Mouse (Mus musculus) activated CD4-positive, CD25-positive, alpha-beta regulatory T cell, adult 4 months (primary cell): Measurements from ENCODE around the gene Lca5l. TPM values are rescaled to one million over a fixed set of nuclear protein-coding genes. Genes with fewer than 3 reads are reported as not detected.
A peak's percentile ranks its signal among the peaks of the same experiment; 100 is the strongest.

ENCODE experiments used
- ATAC-seq: one replicate; pipeline ENCODE4 v1.8.0; 2017
- polyA plus RNA-seq, 2 experiments: library from polyadenylated mRNA; unstranded; fragments of 100-300 nt; shearing (Covaris generic); gene quantifications; one replicate each; pipeline ENCODE4 v1.2.1; 2017

Gene Lca5l
- under 1 TPM in 1 of 2 experiments, not detected in 1; 0.13 TPM for polyA plus RNA-seq

DNA sequence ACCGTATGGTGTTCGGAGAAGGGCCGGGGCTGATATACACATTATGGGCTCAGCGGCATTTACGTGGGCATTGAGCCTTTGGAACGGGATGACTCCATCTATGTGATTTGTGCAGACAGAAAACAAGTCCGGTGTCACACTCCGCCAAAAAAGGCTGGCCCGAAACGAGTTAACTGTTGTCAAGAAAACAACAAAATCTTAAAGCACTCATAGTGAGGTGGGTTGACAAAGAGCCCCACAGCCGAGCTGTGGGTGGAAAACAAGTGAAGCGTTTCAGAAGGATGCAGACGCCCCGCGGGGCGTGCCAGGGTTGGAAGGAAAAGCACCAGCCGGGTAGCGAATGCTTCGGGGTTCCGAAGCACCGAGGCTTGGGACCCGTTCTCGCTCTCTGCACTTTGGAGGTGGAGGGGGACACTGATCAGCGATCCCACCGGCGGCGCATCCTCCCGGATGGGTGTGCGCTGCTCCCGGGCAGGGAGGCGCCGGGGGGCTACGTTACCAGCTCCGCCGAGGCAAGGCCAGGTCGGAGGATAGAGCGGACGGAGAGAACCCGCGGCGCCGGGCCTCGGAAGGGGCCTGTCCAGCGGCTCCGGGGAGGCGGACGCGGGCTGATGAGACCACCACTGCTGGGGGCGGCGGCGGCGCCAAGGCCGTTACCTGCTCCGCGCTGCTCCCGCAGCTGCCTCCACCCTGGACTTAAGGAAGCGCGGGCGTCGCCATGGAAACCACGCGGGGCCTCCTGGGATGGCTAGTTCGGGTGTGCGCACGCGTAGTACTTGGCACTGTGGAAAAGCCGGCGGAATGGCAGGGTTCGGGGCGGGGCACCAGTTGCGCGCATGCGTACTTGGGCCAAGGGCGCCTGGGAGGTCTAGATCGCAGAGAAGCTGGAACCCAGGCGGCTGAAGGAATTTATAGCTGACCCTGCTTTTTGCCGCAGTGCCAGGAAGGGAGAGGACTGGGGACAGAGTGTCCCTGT lies at the start of gene Lca5l:
TSS of gene Lca5l (minus strand) at position 741 of the 976 bp plus-strand sequence.
- ATAC-seq = peak; percentile 90

DNA sequence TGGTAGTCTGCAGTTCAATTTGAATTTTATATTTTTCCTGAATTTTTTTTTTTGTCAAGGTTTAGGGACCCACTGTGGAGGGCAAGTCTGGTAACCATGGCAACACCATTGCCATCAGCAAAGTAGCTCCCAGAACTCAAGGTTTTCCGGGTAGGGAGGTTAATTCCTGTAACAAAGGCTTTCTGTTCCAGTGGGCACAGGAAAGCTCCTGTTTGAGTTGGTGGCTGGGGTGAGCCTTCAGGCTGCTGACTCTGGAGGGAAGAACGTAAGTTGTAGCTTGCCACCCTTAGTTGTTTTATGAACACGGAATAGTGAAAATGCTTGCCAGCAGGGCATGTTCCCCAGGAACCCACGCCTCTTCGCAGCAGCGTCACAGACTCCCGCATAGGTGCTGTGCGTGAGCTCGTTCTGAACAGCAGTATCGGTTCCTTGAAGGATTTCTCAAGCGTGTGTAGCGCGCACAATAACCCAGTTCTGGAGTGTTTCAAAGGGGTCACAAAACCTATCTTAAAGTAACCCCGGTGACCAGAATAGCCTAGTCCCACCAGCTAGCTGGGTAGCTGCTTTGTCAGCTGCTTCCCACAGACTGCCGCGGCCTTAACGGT lies 43.4 kb upstream of the Lca5l start, which contains the start of gene B3galt5:
TSS of gene B3galt5 (plus strand) at position 436 of the 605 bp plus-strand sequence.
- ATAC-seq = no peak

DNA sequence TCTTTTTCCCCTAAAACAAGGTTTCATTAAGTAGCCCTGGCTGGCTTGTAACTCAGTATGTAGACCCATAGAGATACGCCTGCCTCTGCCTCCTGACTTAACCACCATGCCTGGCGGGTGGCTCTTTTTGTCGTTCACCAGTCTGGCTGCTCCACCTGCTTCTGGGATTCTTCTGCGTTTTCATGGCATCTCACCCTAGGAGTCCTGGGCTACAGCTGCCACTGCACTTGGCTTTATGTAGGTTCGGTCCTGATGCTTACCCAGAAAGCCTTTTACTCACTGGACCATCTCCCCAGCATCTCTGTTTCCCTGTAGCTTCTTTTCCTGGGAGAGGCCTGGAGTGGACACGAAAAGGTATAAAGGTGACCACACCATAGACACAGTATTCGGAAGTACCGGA lies 41.9 kb upstream of the Lca5l start:
- no peak for ATAC-seq

DNA sequence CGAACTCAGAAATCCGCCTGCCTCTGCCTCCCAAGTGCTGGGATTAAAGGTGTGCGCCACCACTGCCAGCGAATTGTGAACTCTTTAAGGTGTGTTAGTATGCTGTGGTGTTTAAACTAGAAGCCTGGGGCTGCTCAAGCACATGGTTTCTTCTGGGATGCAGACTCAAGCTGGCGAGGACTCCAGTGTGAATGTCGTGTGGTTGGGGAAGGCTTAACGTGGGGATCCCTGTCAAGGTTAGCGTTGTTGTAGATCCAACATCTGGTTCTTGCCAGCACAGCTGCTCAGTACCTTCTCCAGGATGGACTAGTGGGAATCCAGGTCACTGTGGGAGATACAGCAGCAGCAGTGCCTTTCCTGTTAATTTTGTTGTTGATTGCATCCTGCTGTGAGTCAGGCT lies 39.9 kb upstream of the Lca5l start:
- ATAC-seq = no peak

DNA sequence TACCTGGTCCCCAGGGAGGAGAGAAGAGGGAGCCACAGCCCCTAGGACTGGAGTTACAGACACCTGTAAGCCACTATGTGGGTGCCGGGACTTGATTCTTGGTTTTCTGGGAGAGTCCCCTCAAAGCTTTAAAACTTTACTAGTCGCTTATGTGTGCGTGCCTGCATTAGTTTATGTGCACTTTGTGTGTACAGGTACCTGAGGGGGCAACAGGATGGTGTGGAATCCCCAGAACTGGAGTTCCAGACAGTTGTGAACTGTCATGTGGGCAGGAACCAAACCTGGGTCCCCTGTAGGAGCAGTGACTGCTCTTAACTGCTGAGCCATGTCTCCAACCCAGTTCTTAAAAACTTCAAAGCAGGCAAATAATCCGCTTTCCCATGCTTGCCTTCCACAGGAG lies 39.2 kb upstream of the Lca5l start:
- no peak for ATAC-seq

DNA sequence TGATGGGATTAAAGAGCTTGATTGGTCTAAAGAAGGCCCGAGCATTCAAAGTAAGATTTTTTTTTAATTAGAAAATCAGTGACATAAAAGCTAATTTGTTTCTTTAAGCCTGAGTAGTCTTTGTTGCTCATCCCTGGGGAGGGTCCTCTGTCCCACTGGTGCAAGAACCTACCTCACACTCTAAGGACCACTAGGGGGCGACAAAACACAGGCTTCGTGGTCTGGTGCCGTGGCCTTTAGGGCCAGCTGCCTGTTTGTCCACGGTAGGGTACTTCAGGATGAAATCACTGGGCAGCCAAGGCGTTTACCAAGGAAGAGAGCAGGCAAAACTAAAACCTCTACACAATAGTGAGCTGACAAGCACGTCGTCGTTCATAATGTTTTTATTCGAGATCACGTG lies 38.3 kb upstream of the Lca5l start:
- peak; percentile 52 for ATAC-seq

DNA sequence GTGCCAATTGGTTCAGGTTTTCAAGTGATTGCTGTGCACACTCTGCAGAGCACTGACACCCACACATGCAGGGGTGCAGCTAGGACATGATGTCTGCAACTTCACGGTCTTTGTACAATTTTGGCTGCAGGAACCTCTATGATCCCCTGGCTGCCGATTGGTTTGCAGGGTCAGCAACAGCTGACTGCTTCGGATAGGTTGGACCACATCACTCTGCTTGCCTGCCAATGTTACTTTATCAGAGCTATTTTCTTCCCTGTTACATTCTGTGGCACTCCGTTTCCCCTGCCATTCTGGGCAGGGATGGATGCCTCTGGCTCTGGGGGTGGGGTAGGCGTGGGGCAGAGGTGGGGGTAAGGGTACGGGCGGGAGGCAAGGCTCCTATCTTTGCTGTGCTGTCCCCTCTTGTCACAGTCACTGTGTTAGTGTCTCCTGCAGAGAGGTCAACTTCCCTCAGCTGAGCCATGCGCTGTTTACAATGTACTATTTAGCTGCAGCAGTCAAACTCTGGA lies 37.0 kb upstream of the Lca5l start:
- no peak for ATAC-seq

DNA sequence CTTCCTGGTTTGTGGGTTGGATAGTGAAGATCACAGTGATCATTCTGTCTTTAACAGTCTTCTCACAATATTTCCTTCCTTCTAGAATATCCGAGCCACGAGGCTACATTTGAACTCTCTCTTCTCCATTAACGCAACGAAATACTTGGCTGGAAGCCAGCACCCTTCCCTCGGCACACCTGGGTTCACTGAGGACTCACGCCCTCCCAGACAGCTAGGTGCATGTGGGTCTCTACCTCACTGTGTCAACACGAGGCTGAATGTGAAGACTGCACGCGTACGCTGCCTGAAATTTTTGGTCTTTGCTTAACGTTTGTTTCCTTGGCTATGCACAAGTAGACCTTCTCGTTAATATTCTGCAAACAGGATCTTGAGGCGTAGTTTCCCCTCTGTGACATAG lies 36.4 kb upstream of the Lca5l start:
- no peak for ATAC-seq

DNA sequence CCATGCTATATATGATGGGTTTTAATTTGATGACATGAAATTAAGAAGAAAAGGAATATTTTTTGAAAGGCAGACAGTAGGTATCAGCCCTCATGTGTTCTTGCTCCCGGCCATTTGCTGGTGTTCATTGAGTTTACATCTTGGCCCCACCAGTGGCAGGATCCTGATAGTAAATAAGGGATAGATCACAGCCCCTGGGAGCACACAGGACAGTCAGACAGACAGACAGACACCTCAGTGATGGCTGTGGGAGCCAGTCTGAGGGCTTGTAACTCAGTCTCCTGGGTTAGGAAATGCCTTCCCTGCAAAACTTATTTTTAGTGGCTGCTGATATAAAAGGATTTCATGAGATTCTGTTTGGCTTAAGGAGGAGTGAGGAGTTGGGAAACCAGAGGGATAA lies 30.4 kb upstream of the Lca5l start:
- no peak for ATAC-seq

DNA sequence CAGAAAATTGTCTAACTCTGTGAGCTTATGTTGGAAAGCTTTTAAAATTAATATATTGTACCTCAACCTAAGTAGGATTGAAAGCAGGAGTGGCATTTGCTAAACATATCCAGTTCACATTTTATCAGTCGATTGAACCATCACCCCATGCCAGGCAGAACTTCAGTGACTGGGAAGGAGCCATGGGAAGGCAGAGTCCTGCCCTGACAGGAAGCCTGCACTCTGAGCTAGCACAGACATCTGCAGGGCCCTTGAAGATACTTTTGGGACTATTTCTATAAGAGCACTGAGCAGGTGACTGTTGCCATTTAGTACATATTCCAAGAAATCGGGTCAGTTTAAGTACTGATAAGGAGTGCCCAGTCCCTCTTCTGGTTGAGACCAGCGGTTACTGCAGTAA lies 29.9 kb upstream of the Lca5l start:
- no peak for ATAC-seq

DNA sequence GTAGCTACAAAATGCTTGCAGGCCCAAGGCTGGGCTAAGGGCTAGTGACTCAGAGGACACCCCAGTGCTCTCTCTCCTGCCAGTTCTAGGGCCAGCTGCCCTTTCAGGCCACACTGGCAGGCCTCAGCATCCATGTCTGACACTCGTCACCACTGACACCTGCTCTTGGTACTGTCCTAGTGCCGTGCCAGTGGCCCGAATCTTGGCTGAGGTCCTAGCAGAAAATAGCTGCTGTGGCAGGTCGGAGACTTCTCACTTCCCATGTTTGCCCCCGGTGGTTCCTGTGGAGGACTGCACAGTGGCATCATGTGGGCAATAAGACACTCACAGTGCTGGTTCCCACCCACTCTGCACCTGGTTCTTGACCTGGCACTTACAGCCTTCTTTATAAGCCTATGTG lies 29.4 kb upstream of the Lca5l start:
- no peak for ATAC-seq

DNA sequence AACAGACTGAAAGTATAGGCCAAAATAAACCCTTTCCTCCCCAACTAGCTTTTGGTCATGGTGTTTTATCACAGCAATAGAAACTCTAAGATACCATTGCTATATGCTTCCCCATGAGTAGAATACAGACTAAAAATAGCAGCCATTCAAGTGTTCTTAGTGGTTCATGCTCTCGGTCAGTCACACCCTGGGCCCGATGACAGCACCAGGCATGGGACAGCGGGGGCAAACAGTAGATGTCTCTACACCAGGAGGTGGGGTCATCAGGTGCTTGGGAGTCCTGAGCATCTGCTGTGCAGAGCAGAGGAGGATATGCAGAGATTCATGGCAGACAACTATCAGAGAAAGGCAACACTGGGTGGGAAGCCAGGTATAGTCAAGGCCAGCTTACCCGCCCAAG lies 21.0 kb upstream of the Lca5l start:
- no peak for ATAC-seq

DNA sequence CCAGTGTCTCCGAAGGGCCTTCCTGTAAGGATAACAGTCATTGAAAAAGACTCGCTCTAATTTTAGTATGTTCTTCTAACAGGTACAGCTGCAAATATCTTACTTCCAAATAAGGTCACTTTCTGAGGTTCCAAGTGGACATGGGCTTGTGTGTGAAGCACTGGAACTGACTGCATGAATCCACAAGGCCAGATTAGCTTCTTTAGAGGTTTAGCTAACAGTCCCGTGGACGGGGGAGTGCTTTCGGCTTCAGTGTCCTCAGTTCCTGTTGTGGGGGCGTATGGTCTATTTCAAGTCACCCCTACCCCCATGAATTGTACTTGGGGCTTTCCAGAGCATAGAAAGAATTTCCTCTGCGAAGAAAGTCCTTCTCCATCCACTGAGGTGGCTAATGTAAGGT lies 18.8 kb upstream of the Lca5l start:
- ATAC-seq = no peak

DNA sequence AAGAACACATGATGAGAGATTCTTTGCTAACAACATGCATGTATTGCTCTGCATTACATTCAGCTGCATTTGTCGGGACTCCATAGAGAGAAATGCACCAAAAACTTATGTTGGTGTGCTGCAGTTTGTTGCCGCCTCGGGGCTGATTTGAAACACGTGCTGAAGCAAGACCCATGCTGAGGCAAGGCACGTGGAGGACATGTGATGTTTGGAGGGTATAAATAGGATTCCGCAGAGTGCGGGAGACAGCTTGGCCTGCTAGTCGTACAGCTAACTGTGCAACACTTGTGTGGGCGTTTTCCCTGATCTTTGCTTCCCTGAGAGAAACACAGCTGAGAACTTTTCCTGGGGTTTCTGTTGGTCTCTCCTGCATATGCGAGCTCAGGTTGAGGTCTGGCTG lies 17.7 kb upstream of the Lca5l start:
- ATAC-seq = no peak

DNA sequence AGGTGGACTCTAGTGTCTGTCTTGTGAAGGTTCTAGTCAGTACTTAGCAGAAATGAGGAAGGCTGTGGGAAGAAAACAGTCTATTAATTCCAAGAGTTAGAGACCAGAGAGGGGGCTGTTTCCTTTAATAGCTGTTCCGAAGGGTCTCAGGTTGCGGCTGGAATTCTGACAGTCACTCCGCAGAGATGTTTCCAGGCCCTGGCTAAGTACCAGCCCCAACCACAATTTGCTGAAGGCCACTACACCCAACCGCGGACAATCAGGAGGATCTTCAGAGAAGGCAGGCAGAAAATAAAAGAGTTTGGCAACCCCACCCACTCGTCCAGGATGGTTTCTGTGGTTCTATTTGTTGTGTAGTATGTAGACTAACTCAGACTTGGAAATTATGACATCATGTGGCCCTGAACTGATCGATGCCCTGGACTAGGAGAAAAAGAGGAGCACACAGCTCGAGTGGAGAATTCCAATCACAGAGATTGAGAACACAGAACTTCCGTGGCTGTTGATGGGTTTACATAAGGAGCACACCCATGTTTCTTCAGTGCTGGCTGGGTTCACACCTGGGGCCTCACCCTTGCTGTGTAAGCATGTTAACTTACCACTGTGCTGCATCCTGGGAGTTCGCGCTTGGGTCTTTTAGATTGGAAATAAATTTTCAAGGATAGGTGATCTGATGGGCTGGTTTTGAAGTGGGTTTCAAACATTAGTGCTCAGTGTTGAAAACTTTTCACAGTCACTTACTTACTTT lies 9.6 kb upstream of the Lca5l start:
- ATAC-seq = no peak

DNA sequence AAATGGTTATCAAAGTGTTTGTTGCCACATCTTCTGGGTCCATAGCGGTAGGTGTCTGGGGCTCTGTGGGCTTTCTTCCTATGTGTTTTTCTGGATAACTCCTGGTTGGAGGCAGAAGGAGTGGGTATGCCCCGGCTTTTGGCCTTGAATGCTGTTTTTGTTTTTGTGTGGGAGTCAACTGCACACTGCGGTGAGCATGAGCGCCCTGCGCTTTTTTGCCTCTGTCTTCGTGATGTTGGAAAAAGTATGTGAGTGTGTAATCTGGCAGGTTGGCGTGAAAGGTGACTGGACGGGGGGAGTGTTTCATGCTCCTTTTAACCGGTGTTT lies 8.6 kb upstream of the Lca5l start:
- ATAC-seq = no peak

DNA sequence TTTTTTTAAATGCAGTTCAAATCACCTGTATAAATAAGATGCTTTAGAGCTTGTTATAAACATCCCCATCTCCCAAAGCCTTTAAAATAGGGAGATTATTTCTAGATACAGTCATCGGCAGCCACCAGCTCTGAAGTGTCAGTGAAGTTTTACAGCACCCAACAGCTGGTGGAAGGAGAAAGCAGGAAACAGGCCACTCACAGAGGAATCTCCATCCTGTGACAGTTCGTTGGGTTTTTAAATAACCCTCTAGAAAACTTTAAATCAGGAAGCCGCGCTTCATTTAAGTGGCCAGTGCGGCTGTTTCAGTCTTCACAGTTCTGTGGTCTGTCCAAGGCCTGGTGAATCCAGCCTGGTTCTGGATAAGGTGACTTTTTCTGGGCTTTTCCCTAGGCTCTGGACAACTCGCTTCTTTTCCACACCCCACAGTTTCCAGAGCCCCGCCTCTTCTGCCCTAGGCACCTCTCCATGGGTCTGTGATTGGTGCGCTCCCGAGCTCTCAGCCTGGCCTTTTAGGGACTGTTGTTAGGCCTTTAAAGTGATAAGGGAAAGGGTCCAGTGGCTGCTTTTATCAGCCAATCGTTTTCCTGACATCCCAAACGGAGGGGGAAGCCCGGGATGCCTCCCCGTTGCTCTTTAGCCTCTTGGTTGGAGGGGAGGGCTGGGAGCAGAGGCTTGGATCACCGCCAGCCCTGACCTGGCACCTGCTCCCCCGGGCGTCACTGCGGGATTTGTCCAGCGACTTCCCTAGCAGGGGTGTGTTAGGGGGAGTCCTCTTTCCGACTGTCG lies 8.0 kb upstream of the Lca5l start, which contains the start of gene Sh3bgr:
TSS of gene Sh3bgr (plus strand) at position 538 of the 789 bp plus-strand sequence.
- ATAC-seq = no peak

DNA sequence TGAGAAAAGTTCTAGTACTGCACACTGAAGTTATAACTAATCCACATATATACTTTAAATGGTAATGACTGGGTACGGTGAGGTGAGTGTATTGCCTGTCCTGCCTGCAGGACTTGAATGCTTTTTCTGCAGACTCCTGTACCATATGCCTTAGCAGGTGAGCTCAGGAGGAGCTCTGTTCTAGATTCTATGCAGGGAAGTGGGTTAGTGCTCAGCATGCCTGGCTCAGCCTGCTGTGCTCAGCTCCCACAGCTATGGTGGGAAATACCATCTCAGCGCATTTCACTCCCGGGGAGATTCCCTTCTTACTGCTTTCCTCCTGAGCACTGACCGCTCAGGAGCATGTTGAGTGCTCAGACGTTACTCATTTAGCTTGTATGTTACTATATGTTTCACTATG lies 4.5 kb downstream of the Lca5l start:
- ATAC-seq = no peak

DNA sequence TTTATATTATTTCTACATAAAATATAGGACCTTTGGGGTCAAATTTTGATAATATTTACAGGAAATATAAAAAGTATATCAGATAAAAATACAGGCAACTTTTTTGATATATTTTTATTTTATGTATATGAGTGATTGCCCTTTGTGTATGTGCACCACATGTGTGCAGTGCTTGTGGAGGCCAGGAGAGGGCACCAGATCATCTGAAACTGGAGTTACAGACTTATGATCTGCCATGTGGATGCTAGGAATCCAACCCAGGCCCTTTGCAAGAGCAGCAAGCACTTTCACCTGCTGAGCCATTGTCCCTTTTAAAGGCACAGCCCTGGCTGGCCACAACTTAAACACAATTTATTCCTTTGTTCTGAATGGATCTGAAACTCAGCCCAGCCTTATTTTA lies 12.9 kb downstream of the Lca5l start:
- ATAC-seq = no peak

DNA sequence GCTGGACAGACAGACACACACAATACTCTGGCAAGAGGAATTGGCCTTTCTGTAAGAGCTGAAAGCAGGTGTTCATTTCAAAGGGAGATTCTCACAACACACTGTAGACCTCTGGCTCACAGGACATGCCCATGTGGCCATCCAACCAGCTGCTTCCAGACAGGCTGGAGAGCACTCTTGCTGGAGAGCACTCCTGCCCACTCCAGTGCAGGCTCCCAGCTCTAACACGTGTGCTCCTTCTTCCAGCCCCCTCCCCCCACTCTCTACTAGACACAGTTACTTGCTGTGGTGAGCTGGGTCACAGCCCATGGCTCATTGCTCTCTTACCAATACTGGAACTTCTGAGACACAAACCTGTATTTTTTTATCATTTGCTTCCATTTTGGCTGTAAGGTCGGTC lies 16.7 kb downstream of the Lca5l start:
- no peak for ATAC-seq

DNA sequence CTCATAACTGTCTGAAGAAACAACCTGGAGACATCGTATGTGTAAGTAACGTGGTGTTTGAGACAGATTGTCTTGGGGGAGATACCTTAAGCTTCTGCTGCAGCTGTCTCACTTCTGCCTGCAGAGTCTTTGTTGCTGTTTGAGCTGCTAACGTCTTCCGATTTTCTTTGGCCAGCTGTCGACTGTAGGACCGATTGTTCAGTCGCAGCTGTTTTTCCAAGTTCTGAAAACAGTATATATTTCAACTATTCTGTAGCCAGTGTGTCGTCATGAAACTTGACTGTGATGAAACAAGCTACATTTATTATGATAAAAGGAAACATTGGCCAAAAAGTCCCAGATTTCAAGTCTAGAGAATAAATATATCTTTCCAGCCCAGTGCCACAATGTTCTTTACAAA lies 18.4 kb downstream of the Lca5l start:
- ATAC-seq = no peak

DNA sequence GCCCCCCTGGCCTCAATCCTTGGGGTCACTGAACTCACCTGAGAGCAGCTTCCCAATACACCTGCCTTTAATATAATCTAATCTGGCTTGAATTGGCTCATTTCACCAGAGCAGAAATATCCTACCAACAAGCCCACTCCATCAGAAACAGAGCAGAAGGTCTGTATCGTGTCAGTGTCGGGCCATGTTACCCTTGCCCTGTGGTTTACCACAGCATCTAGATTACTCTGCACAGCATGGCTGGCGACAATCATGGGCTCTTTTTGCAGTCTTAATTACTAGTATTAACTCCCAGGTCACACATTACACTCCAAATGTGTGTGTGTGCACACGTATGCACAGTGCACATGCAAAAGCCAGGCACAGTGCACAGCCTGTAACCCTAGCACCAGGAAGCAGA lies 23.2 kb downstream of the Lca5l start:
- ATAC-seq = no peak
